Mouse (Mus musculus) telencephalon, adult 2 months (tissue): ENCODE data around the gene Fam222a.

Experiments
- DNase-seq: peaks from one replicate; pipeline ENCODE4 v3.0.0-alpha.2; 2011; ENCODE audit warnings: low read depth, low spot score

The Fam222a gene

GRCm38 (mm10) chr5:114557765-114558731 is 9.8 kb upstream of the Fam222a start:
- DNase-seq = no peak

- no peak for DNase-seq
These were observed 7.3 kb upstream of the Fam222a start for GRCm38 (mm10) chr5:114560533-114560936.

GRCm38 (mm10) chr5:114560965-114561364 is 6.9 kb upstream of the Fam222a start:
- no peak for DNase-seq

- DNase-seq = no peak
These were observed 3.8 kb upstream of the Fam222a start for GRCm38 (mm10) chr5:114563994-114564393.

- DNase-seq = no peak
These were observed 2.5 kb upstream of the Fam222a start for GRCm38 (mm10) chr5:114565305-114565704.

- DNase-seq = no peak
These were observed 2.1 kb upstream of the Fam222a start for GRCm38 (mm10) chr5:114565751-114566150.

GRCm38 (mm10) chr5:114566461-114566860 is 1.4 kb upstream of the Fam222a start:
- DNase-seq = no peak

- peak; percentile 89 for DNase-seq
These were observed 720 bp upstream of the Fam222a start for GRCm38 (mm10) chr5:114567075-114567517.

GRCm38 (mm10) chr5:114568818-114569217 is 1.0 kb downstream of the Fam222a start:
- DNase-seq = no peak

- peak; percentile 62 for DNase-seq
These were observed 2.3 kb downstream of the Fam222a start for GRCm38 (mm10) chr5:114569918-114570670.

GRCm38 (mm10) chr5:114570791-114571450 is 3.1 kb downstream of the Fam222a start:
- DNase-seq = no peak

- no peak for DNase-seq
These were observed 3.7 kb downstream of the Fam222a start for GRCm38 (mm10) chr5:114571451-114572030.

- no peak for DNase-seq
These were observed 5.2 kb downstream of the Fam222a start for GRCm38 (mm10) chr5:114572997-114573396.

- no peak for DNase-seq
These were observed 6.3 kb downstream of the Fam222a start for GRCm38 (mm10) chr5:114573920-114574628.

GRCm38 (mm10) chr5:114575010-114575409 is 7.2 kb downstream of the Fam222a start:
- DNase-seq = no peak

GRCm38 (mm10) chr5:114575530-114575929 is 7.7 kb downstream of the Fam222a start:
- DNase-seq = no peak

GRCm38 (mm10) chr5:114575986-114576605 is 8.3 kb downstream of the Fam222a start:
- peak; percentile 83 for DNase-seq

GRCm38 (mm10) chr5:114578361-114578760 is 10.5 kb downstream of the Fam222a start:
- DNase-seq = no peak

GRCm38 (mm10) chr5:114579714-114580357 is 12.0 kb downstream of the Fam222a start:
- DNase-seq = peak; percentile 68

- DNase-seq = no peak
These were observed 13.7 kb downstream of the Fam222a start for GRCm38 (mm10) chr5:114581486-114581885.
